Mouse (Mus musculus): ENCODE results near the gene Ntrk3. TPM values are rescaled to one million over a fixed set of nuclear protein-coding genes. Genes with fewer than 3 reads are reported as not detected.

Gene Ntrk3
- polyA plus RNA-seq (2015; fragmentation: Nextera tagmentation; extraction: Ambion mirVana): 22.5 and 23.6 TPM in 2 replicates

DNA sequence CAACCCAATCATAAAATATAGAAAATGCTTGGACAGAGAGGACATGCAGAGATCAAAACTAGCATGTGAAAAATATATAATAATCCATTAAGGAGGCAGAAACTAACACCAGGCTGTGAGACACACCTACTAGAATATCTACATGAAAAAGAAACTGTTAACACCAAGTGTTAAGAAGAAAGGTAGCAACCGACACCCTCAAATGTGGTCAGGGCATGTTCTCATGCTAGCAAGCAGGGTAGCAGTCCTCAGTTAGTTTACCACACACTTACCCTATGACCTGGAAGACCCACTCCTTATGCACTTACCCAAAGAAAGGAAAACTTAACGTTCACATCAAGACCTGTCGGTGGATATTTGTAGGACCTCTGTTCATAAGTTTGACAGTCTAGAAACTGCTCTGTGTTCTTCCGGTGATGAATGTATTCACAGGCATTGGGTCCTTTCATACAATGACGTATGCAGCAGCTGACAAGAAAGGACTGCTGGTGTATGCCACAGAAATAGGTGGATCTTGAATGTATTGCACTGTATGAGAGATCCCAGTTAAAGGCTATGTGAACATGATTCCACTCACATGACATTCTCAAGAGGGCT lies at the start of gene Ntrk3:
Gene Ntrk3, minus strand, starts transcription at position 399 of the 597 bp plus-strand sequence.
- WGBS: 85% methylated on average over 5 of the region's 5 CpGs
- H3K9ac ChIP-seq: no peak within 1 kb of the TSS
- no peak for ATAC-seq (ENCODE audit: low read depth)

DNA sequence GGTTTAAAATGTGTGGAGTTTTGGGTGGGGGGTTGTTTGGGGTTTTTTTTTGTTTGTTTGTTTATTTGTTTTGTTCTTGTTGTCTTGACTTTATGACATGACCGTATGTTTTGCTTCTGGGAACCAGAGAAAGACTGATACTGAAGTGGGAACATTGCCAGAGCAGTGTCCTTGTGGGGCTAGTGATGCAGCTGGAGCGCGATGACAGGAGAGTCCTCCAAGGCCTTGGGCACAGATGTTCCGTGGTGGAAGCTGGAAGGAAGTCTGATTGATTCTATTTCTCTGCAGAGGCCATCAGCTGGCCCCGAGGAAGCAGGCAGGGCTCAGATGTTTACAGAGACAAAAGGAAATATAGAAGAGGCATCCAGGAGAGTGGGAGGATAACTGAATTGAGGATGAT lies 48.1 kb upstream of the Ntrk3 start:
- no peak overlapping the region for H3K9ac ChIP-seq
- H3K4me3 ChIP-seq: no peak overlapping the region
- H3K27ac ChIP-seq (replicated peaks): peak overlapping the region; percentile 73
- H3K4me1 ChIP-seq (replicated peaks): peaks cover 51% of the 10 kb centered on the region
- WGBS: 69% methylated on average over 5 of the region's 5 CpGs
- ATAC-seq (ENCODE audit: low read depth): no peak
- no peaks in the 10 kb centered on the region for H3K27me3 ChIP-seq
- H3K9me3 ChIP-seq: no peaks in the 10 kb centered on the region
- H3K36me3 ChIP-seq: peaks cover 29% of the 10 kb centered on the region
- H3K4me2 ChIP-seq: no peak overlapping the region

More for the DNA sequence above, at the start of gene Ntrk3:
- H3K36me3 ChIP-seq: no peaks in the 10 kb centered on the region
- no peak within 1 kb of the TSS for H3K4me3 ChIP-seq
- no peaks in the 10 kb centered on the region for H3K4me1 ChIP-seq (replicated peaks)
- H3K27me3 ChIP-seq: no peaks in the 10 kb centered on the region
- no peaks in the 10 kb centered on the region for H3K9me3 ChIP-seq
- no peak within 1 kb of the TSS for H3K4me2 ChIP-seq
- H3K27ac ChIP-seq (replicated peaks): no peak within 1 kb of the TSS

DNA sequence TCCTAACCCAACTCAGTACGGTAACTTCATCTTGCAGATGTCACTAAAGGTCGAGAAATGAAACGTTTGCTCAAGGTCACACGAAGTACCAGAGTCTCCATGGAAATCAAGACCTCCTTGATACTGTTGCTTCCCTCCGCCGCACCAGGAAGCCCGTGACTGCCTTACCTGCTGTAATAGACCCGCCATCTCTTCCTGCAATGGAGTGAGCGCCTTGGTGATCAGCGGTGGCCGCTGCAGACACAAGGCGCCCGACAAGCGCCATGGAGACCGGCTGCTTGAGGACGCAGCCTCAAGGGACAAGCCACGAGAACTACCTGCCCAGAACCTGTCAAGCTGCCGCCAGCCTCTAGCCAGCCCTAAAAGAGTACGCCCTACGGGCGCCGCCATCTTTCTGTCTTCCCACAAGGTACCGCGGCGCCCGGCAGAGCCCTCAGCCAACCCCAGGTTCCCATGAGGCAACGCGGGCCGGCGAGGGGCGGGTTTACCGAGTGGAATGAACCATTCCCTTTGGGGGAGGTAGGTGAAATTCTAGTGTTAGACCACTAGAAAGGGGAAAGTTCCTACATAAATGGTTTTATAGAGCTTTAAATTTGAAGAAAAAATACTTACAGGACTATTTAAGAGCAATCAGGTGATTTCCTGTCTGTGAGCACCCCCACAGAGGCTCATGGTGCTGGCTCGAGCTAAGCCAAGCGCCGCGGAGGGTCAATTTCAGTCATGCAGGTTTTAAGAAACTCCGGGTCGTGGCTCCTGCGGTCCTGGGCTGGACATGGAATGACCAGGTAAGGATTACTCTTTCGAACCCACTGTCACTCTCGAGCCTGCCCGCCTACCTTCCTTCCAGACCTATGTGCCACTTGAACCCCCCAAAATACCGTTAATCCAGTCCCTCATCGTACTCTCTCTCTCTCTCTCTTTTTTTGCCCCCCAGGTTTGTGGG lies 45.1 kb upstream of the Ntrk3 start, which contains the start of the genes Mrps11 and Mrpl46:
Gene Mrps11, plus strand, starts transcription at position 481 of the 943 bp plus-strand sequence.
Gene Mrpl46, minus strand, starts transcription at position 893 of the 943 bp plus-strand sequence.
- WGBS: under 1% methylated on average over 44 of the region's 44 CpGs
- Histone ChIP-seq H3K4me2 (peak within 1 kb of the TSS; percentile 73), H3K27me3 (no peaks in the 10 kb centered on the region), H3K36me3 (peaks cover 33% of the 10 kb centered on the region), H3K9ac (peak within 1 kb of the TSS; percentile 82), H3K9me3 (no peaks in the 10 kb centered on the region), H3K4me1 (replicated peaks) (peaks cover 51% of the 10 kb centered on the region), H3K4me3 (peak within 1 kb of the TSS; percentile 63), H3K27ac (replicated peaks) (peak within 1 kb of the TSS; percentile 54)
- peak; percentile 95 for ATAC-seq (ENCODE audit: low read depth)

DNA sequence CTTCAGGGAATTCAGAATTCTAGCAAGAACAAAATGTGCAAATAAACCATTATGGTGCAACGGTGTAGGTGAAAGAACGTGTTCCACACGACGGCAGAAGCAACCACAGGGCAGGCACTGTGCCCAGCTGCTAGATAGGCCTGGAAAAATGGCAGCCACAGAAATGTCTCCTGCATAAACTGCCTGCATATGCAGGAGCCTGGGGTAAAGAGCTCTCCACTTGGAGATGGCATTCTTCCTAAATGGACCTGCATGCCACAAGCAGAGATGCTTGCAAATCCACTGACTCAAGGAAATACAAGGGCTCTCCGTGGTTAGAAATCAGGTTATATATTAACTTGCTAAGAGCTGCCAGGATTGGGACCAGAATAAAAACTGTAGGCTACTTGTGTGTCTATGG lies 40.9 kb upstream of the Ntrk3 start:
- Histone ChIP-seq H3K4me3 (no peak overlapping the region), H3K27me3 (no peaks in the 10 kb centered on the region), H3K36me3 (peaks cover 64% of the 10 kb centered on the region), H3K27ac (replicated peaks) (no peak overlapping the region), H3K9me3 (no peaks in the 10 kb centered on the region), H3K9ac (no peak overlapping the region), H3K4me1 (replicated peaks) (peaks cover 17% of the 10 kb centered on the region), H3K4me2 (no peak overlapping the region)
- WGBS: 93% methylated on average over 5 of the region's 5 CpGs
- ATAC-seq (ENCODE audit: low read depth): no peak

DNA sequence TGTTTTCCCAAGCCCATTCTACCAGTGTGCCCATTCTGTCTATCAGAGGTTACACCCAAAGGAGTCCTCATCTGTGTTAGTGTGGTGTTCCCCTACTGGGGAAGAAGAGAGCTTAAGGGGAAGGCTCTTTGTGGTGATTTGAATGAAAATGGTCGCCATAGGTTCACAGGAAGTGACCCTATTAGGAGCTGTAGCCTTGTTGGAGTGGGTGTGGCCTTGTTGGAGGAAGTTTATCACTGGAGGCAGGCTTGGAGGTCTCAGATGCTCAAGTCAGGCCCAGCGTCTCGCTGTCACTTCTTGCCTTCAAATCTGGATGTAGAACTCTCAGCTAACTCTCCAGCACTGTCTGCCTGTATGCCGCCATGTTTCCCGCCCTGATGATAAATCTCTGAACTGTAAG lies 33.1 kb upstream of the Ntrk3 start:
- WGBS: 89% methylated on average over 5 of the region's 5 CpGs
- Histone ChIP-seq H3K4me3 (no peak overlapping the region), H3K9ac (no peak overlapping the region), H3K36me3 (peaks cover 34% of the 10 kb centered on the region), H3K27ac (replicated peaks) (no peak overlapping the region), H3K4me2 (no peak overlapping the region), H3K27me3 (no peaks in the 10 kb centered on the region), H3K9me3 (no peaks in the 10 kb centered on the region), H3K4me1 (replicated peaks) (0 out of 2 replicates have a peak, but pooled peaks cover 2% of the 10 kb centered on the region)
- no peak for ATAC-seq (ENCODE audit: low read depth)

DNA sequence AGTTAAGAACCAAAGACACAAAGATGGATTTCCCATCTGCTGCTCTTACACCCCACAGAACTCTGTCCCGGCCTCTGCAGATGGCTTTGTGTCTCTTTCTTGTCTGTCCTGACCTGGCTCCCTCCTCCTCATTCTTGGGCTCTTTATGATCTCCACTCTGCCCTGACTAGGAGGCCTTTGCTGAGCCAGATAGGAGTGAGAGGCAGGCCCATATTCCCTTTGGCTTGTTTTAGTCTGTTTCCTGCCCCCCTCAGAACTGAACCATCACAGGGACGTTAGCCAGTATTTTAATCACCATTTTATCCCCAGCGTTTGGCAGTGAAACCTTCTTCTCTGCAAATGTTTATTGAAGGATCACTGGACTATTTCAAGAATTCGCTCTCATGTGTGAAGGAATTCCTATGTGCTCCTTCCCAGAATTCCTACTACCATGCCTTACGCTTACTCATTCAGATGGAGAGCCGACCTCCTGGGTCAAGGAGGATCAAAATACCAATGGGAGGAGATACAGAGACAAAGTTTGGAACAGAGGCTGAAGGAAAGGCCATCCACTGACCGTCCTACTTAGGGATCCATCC lies 31.4 kb upstream of the Ntrk3 start:
- WGBS: 78% methylated on average over 7 of the region's 7 CpGs
- no peak overlapping the region for H3K4me3 ChIP-seq
- H3K4me2 ChIP-seq: no peak overlapping the region
- H3K9me3 ChIP-seq: no peaks in the 10 kb centered on the region
- no peak overlapping the region for H3K9ac ChIP-seq
- no peaks in the 10 kb centered on the region for H3K27me3 ChIP-seq
- no peak for ATAC-seq (ENCODE audit: low read depth)
- 0 out of 2 replicates have a peak, but pooled peaks cover 5% of the 10 kb centered on the region for H3K4me1 ChIP-seq (replicated peaks)
- peaks cover 18% of the 10 kb centered on the region for H3K36me3 ChIP-seq
- H3K27ac ChIP-seq (replicated peaks): no peak overlapping the region

DNA sequence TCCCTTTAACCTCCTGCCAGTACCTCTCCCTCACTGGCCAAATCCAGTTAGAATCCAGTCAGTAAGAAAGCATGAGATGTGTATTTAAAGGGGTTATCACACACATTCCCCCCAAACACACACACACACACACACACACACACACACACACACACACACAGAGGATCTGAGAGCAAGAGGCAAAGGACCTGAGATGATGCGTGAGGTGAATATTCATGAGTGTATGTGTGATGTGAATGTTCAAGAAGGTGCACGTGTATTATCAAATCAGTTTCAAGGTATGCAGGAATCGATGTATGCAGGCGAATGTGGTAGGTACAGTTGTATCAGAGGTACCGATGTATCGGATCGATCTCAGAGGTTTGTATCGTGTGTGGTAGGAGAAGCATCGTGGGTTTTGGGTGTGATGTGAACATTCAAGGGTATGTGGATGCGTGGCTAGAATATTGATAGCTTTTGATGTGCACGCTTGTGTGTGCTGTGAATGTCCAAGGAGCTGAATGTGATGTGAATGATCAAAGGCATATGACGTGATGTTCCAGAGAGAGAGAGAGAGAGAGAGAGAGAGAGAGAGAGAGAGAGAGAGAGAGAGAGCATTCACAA lies 30.2 kb upstream of the Ntrk3 start:
- 82% methylated on average over 12 of the region's 12 CpGs for WGBS
- Histone ChIP-seq H3K4me1 (replicated peaks) (0 out of 2 replicates have a peak, but pooled peaks cover 5% of the 10 kb centered on the region), H3K4me2 (no peak overlapping the region), H3K9ac (no peak overlapping the region), H3K27me3 (no peaks in the 10 kb centered on the region), H3K27ac (replicated peaks) (no peak overlapping the region), H3K36me3 (peaks cover 6% of the 10 kb centered on the region; the same call in 1 of the 2 replicates), H3K9me3 (no peaks in the 10 kb centered on the region), H3K4me3 (no peak overlapping the region)
- no peak for ATAC-seq (ENCODE audit: low read depth)

DNA sequence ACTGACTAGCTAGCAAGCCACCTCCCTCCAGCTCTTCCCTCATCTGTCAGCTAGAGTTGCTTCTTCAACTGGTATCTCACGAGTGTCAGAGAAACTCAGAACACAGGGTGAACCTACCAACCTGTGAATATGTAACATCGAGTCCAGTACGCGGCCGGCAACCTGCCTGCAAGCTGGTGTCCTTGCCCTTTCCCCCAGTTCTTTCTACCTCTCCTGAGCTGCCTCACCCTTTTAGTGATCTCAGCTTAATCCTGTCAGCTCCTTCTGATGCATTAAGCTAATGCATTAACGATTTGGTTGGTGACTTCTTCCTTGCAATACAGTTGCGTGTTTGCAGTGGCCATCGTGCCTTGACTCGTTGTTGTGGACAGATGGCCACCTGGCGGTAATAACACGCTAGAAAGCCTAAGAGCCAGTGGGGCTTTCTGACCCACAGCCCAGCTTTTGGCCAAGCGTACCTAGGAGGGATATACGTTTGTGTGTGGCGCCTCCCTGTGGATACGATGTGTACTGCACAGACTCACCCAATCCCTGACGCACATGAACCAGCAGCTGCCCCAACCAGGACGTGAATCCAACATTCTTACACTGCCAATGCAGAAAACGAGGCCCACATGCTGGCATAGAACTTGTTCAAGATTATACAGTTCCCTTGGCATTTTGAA lies 28.3 kb upstream of the Ntrk3 start:
- H3K4me2 ChIP-seq: peak overlapping the region; percentile 33; the same call in 1 of the 2 replicates
- no peaks in the 10 kb centered on the region for H3K9me3 ChIP-seq
- H3K9ac ChIP-seq: 0 out of 2 replicates have a peak overlapping the region, but pooled peaks have one; percentile 46
- no peaks in the 10 kb centered on the region for H3K36me3 ChIP-seq
- no peak overlapping the region for H3K27ac ChIP-seq (replicated peaks)
- ATAC-seq (ENCODE audit: low read depth): peak; percentile 66
- H3K4me3 ChIP-seq: no peak overlapping the region
- 0 out of 2 replicates have a peak, but pooled peaks cover 5% of the 10 kb centered on the region for H3K4me1 ChIP-seq (replicated peaks)
- WGBS: 23% methylated on average over 18 of the region's 18 CpGs
- H3K27me3 ChIP-seq: no peaks in the 10 kb centered on the region

DNA sequence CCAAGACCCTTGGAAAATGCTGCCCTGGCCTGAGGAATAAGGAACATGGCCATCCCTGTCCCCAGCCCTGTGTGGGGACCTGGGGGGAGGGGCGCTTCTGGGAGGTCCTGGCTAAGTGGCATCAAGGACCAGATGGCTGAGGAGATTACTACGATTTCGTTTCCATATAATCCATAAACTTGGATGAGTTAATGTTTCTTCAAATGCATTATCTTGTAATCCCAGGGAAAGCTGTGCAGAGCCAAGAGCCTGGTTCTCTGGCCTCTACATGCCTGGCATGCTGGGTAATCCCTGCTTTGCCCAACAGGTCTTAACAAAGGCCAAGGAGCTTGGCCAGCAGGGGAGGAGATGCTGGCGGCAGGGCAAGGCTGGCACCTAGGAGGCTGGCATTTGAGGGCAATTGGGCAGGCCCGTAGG lies 27.4 kb upstream of the Ntrk3 start:
- no peaks in the 10 kb centered on the region for H3K36me3 ChIP-seq
- no peaks in the 10 kb centered on the region for H3K27me3 ChIP-seq
- ATAC-seq (ENCODE audit: low read depth): no peak
- no peak overlapping the region for H3K27ac ChIP-seq (replicated peaks)
- H3K4me1 ChIP-seq (replicated peaks): 0 out of 2 replicates have a peak, but pooled peaks cover 5% of the 10 kb centered on the region
- H3K4me3 ChIP-seq: no peak overlapping the region
- no peak overlapping the region for H3K4me2 ChIP-seq
- H3K9ac ChIP-seq: no peak overlapping the region
- 82% methylated on average over 5 of the region's 5 CpGs for WGBS
- H3K9me3 ChIP-seq: no peaks in the 10 kb centered on the region

DNA sequence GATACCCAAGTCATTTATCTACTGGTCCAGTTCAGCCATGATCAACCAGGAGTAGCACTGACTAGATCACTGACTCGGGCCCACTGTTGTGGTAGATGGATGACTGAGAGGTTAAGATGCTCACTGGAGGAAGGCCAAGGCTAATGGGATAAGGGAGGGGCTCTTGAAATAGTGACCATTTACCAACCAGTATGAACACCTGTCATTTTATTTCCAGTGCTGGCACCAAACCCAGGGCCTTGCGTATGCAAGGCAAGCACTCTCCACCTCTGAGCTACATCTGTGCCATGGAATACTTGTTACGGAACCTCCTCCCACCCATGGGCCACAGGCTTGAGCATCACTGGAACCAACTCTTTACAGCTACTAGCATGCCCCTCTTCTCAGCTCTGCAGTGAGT lies 26.0 kb upstream of the Ntrk3 start:
- Histone ChIP-seq H3K27ac (replicated peaks) (no peak overlapping the region), H3K4me1 (replicated peaks) (0 out of 2 replicates have a peak, but pooled peaks cover 5% of the 10 kb centered on the region), H3K36me3 (no peaks in the 10 kb centered on the region), H3K4me3 (no peak overlapping the region), H3K9ac (no peak overlapping the region), H3K4me2 (no peak overlapping the region), H3K9me3 (no peaks in the 10 kb centered on the region), H3K27me3 (no peaks in the 10 kb centered on the region)
- WGBS: 81% methylated on average over 3 of the region's 3 CpGs
- no peak for ATAC-seq (ENCODE audit: low read depth)

DNA sequence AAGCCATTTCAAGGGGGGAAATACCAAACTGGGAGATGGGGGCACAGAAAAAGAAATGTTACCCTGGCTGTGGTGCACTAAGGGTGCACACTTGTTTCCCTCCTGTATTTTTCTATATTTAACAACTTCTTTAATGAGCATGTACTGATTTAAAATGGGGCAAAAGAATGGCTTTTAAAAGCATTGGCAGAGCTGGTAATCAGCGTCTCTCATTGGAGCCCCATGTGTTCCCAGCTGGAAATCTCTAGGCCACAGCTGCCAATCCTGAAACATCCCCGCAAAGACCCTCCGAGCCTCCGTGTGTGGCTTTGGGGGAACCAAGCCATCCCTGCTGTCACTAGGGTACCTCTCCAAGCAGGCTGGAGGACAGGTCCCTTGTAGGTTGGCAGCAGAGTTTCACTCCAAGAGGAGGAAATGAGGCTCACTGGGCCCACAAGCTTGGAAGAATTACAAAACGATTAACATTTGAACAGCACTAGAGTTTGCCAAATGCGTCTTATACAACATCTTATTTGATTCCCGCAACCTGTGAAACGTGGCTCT lies 16.7 kb upstream of the Ntrk3 start:
- H3K4me2 ChIP-seq: no peak overlapping the region
- WGBS: 57% methylated on average over 8 of the region's 8 CpGs

More for the DNA sequence above, 16.7 kb upstream of the Ntrk3 start:
- Histone ChIP-seq H3K27ac (replicated peaks) (no peak overlapping the region), H3K9ac (no peak overlapping the region), H3K9me3 (no peaks in the 10 kb centered on the region), H3K4me3 (no peak overlapping the region), H3K36me3 (no peaks in the 10 kb centered on the region), H3K4me1 (replicated peaks) (no peaks in the 10 kb centered on the region), H3K27me3 (no peaks in the 10 kb centered on the region)
- no peak for ATAC-seq (ENCODE audit: low read depth)
